Mouse (Mus musculus): ENCODE measurements around the gene Ndufv2.

DNA sequence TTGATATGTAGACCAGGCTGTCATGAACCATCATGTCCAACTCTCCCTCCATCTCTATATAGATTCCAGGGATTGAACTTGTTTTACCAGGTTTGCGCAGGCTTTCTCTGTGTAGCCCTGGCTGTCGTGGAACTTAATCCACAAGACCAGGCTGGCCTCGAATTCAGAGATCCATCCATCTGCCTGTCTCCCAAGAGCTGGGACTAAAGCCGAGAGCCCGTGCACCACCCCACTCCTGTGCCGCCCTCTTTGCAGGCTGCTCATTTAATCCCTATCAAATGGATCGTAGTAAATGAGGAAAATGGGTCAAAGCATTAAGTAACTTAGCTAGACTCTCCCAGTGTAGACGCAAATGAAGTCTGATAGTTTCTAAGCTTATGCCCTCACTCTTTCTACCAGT, 6.1 kb upstream of the Ndufv2 start:
- TF ChIP-seq CEBPB (IDR thresholded peaks at IDR 0.05; ENCODE audit: insufficient read depth, poor library complexity, severe bottlenecking): no peak
- TF ChIP-seq MYOD1 (IDR thresholded peaks at IDR 0.05; ENCODE audit: control insufficient read depth in 1 of 3, insufficient read length in 2 of 3, low read depth in 2 of 3): no peak
- no peak for TF ChIP-seq E2F4 (IDR thresholded peaks at IDR 0.05; ENCODE audit: insufficient read depth)
- TF ChIP-seq POLR2A (IDR thresholded peaks at IDR 0.05; ENCODE audit: insufficient read length, low read depth): no peak
- TF ChIP-seq POLR2AphosphoS2 (IDR thresholded peaks at IDR 0.05; ENCODE audit: insufficient read length, low read depth): no peak
- TF ChIP-seq TCF12 (IDR thresholded peaks at IDR 0.05; ENCODE audit: insufficient read depth, poor library complexity, severe bottlenecking): no peak

Data from myocyte (in vitro differentiated cells).